Mouse (Mus musculus): ENCODE results near the gene Adam30.
A peak's percentile ranks its signal among the peaks of the same experiment; 100 is the strongest.
"Not testable (repeated sequence)": the region's sequence is repeated elsewhere in the genome, so short reads cannot be mapped to it uniquely, and the experiment has no call there.

The Adam30 gene

GRCm38 (mm10) chr3:98160330-98160729, at the start of gene Adam30:
Gene Adam30, plus strand, starts transcription at chr3:98160630.
- no peak for DNase-seq (ENCODE audit: low spot score)

GRCm38 (mm10) chr3:98118252-98118651, 42.2 kb upstream of the Adam30 start:
- no peak for DNase-seq (ENCODE audit: low spot score)

- no peak for DNase-seq (ENCODE audit: low spot score)
These were observed 41.1 kb upstream of the Adam30 start for GRCm38 (mm10) chr3:98119338-98119737.

GRCm38 (mm10) chr3:98120884-98121283, 39.5 kb upstream of the Adam30 start:
- no peak for DNase-seq (ENCODE audit: low spot score)

GRCm38 (mm10) chr3:98127775-98128174, 32.7 kb upstream of the Adam30 start:
- no peak for DNase-seq (ENCODE audit: low spot score)

GRCm38 (mm10) chr3:98128716-98129115, 31.7 kb upstream of the Adam30 start:
- DNase-seq (ENCODE audit: low spot score), result no peak

- not testable (repeated sequence) for DNase-seq (ENCODE audit: low spot score)
These were observed 28.3 kb upstream of the Adam30 start for GRCm38 (mm10) chr3:98132140-98132539.

- no peak for DNase-seq (ENCODE audit: low spot score)
These were observed 27.8 kb upstream of the Adam30 start for GRCm38 (mm10) chr3:98132636-98133035.

GRCm38 (mm10) chr3:98141456-98141855, 19.0 kb upstream of the Adam30 start:
- no peak for DNase-seq (ENCODE audit: low spot score)

- no peak for DNase-seq (ENCODE audit: low spot score)
These were observed 17.6 kb upstream of the Adam30 start for GRCm38 (mm10) chr3:98142862-98143261.

GRCm38 (mm10) chr3:98145204-98145603, 15.2 kb upstream of the Adam30 start:
- no peak for DNase-seq (ENCODE audit: low spot score)

- DNase-seq (ENCODE audit: low spot score), result no peak
These were observed 13.7 kb upstream of the Adam30 start for GRCm38 (mm10) chr3:98146471-98147410.

GRCm38 (mm10) chr3:98147706-98148105, 12.7 kb upstream of the Adam30 start:
- DNase-seq (ENCODE audit: low spot score), result no peak

- no peak for DNase-seq (ENCODE audit: low spot score)
These were observed 10.5 kb upstream of the Adam30 start for GRCm38 (mm10) chr3:98149881-98150280.

GRCm38 (mm10) chr3:98151016-98151415, 9.4 kb upstream of the Adam30 start:
- no peak for DNase-seq (ENCODE audit: low spot score)

- no peak for DNase-seq (ENCODE audit: low spot score)
These were observed 7.0 kb upstream of the Adam30 start for GRCm38 (mm10) chr3:98153460-98153859.

- no peak for DNase-seq (ENCODE audit: low spot score)
These were observed 4.3 kb upstream of the Adam30 start for GRCm38 (mm10) chr3:98156158-98156557.

- no peak for DNase-seq (ENCODE audit: low spot score)
These were observed 3.4 kb upstream of the Adam30 start for GRCm38 (mm10) chr3:98157073-98157472.

GRCm38 (mm10) chr3:98157585-98157984, 2.8 kb upstream of the Adam30 start:
- no peak for DNase-seq (ENCODE audit: low spot score)

GRCm38 (mm10) chr3:98158646-98159045, 1.8 kb upstream of the Adam30 start:
- no peak for DNase-seq (ENCODE audit: low spot score)

- DNase-seq (ENCODE audit: low spot score), result no peak
These were observed 1.1 kb upstream of the Adam30 start for GRCm38 (mm10) chr3:98159289-98159688.

GRCm38 (mm10) chr3:98178340-98178739, 17.9 kb downstream of the Adam30 start:
- peak; percentile 99 for DNase-seq (ENCODE audit: low spot score)

- DNase-seq (ENCODE audit: low spot score), result peak; percentile 48
These were observed 20.4 kb downstream of the Adam30 start for GRCm38 (mm10) chr3:98180805-98181204.

Data from adipocyte (in vitro differentiated cells).